Mouse (Mus musculus) intestine, embryonic 14.5 days (tissue): ENCODE results near the gene Surf1. TPM values are rescaled to one million over a fixed set of nuclear protein-coding genes. Genes with fewer than 3 reads are reported as not detected.
"Not testable (repeated sequence)": the region's sequence is repeated elsewhere in the genome, so short reads cannot be mapped to it uniquely, and the experiment has no call there.

Experiments
- ATAC-seq: fragments of 200-750 bp; cut with Nextera tagmentation; replicated peaks from 2 replicates; pipeline ENCODE4 v1.8.0; 2017; ENCODE audit warnings: low read depth, moderate number of reproducible peaks, moderate TSS enrichment, moderate library complexity; ENCODE audit not compliant: low FRiP score, low TSS enrichment
- DNase-seq: peaks from one replicate; pipeline ENCODE4 v3.0.0-alpha.2; 2018; ENCODE audit warnings: low spot score
- H3K27ac ChIP-seq: fragments of 300-500 bp; sonication (generic); 2 replicates; pipeline ENCODE4 v1.5.1; 2014; ENCODE audit warnings: low read depth, mild to moderate bottlenecking, control low read depth
- H3K27me3 ChIP-seq: fragments of 300-500 bp; sonication (generic); replicated peaks from 2 replicates; pipeline ENCODE4 v1.6.1; 2014; ENCODE audit warnings: low read length, control low read depth; ENCODE audit not compliant: control insufficient read depth, insufficient read depth
- H3K36me3 ChIP-seq: fragments of 300-500 bp; sonication (generic); 2 replicates; pipeline ENCODE4 v1.6.1; 2014; ENCODE audit warnings: low read length, control low read depth; ENCODE audit not compliant: control insufficient read depth, insufficient read depth
- H3K4me1 ChIP-seq: fragments of 300-500 bp; sonication (generic); replicated peaks from 2 replicates; pipeline ENCODE4 v1.6.1; 2014; ENCODE audit warnings: low read length, control low read depth, mixed read lengths; ENCODE audit not compliant: control insufficient read depth, insufficient read depth
- H3K4me2 ChIP-seq: fragments of 300-500 bp; sonication (generic); 2 replicates; pipeline ENCODE4 v1.6.1; 2014; ENCODE audit warnings: low read length
- H3K4me3 ChIP-seq: fragments of 300-500 bp; sonication (generic); 2 replicates; pipeline ENCODE4 v1.5.1; 2014; ENCODE audit warnings: low read depth, low read length, control low read depth, mixed read lengths
- H3K9ac ChIP-seq: fragments of 300-500 bp; sonication (generic); 2 replicates; pipeline ENCODE4 v1.6.1; 2014; ENCODE audit warnings: mild to moderate bottlenecking, low read length
- H3K9me3 ChIP-seq: fragments of 300-500 bp; sonication (generic); 2 replicates; pipeline ENCODE4 v1.6.1; 2016; ENCODE audit warnings: low read length, control low read depth; ENCODE audit not compliant: control insufficient read depth
- WGBS: fragments of 180-500 bp; shearing (Covaris S2); extraction: QIAGEN DNeasy Blood & Tissue Kit; methylation state at CpG from one replicate; pipeline ENCODE4 v1.1.7; 2014; 5-methylcytosine and 5-hydroxymethylcytosine counted together
- polyA plus RNA-seq: library from polyadenylated mRNA; unstranded; fragments of >200 nt; fragmentation: Nextera tagmentation; extraction: Ambion mirVana; gene quantifications from 2 replicates; pipeline ENCODE4 v1.2.1, GENCODE M21; 2014

The Surf1 gene
- polyA plus RNA-seq, 1 experiment from 2014 or later = 53.3 TPM

GRCm38 (mm10) chr2:26906431-26906830 lies 9.9 kb downstream of the Surf1 start:
- no peak for ATAC-seq
- Histone ChIP-seq H3K4me3 (no peak overlapping the region), H3K9me3 (no peaks in the 10 kb centered on the region), H3K4me2 (no peak overlapping the region), H3K36me3 (peaks cover 43% of the 10 kb centered on the region), H3K4me1 (peaks cover 27% of the 10 kb centered on the region), H3K27me3 (no peaks in the 10 kb centered on the region), H3K9ac (no peak overlapping the region), H3K27ac (no peak overlapping the region)
- WGBS = 97% methylated on average over 3 of the region's 3 CpGs
- DNase-seq = no peak

- DNase-seq = no peak
- no peak for ATAC-seq
- Histone ChIP-seq H3K9me3 (no peaks in the 10 kb centered on the region), H3K27me3 (no peaks in the 10 kb centered on the region), H3K27ac (no peak overlapping the region), H3K4me1 (peaks cover 32% of the 10 kb centered on the region), H3K4me2 (no peak overlapping the region), H3K4me3 (no peak overlapping the region), H3K36me3 (peaks cover 41% of the 10 kb centered on the region), H3K9ac (no peak overlapping the region)
- 76% methylated on average over 2 of the region's 2 CpGs for WGBS
Measured at GRCm38 (mm10) chr2:26905936-26906335, 10.4 kb downstream of the Surf1 start.

GRCm38 (mm10) chr2:26903311-26903710 lies 13.0 kb downstream of the Surf1 start:
- peaks cover 58% of the 10 kb centered on the region for H3K36me3 ChIP-seq
- ATAC-seq (no peak), DNase-seq (no peak)
- H3K4me2 ChIP-seq = peak overlapping the region; percentile 82
- peak overlapping the region; percentile 85 for H3K27ac ChIP-seq
- no peaks in the 10 kb centered on the region for H3K9me3 ChIP-seq
- peaks cover 21% of the 10 kb centered on the region for H3K4me1 ChIP-seq
- peak overlapping the region; percentile 93 for H3K4me3 ChIP-seq
- 6% methylated on average over 7 of the region's 7 CpGs for WGBS
- H3K27me3 ChIP-seq = no peaks in the 10 kb centered on the region
- peak overlapping the region; percentile 75 for H3K9ac ChIP-seq

- Histone ChIP-seq H3K27ac (peak within 1 kb of the TSS; percentile 85), H3K4me1 (peaks cover 21% of the 10 kb centered on the region), H3K36me3 (peaks cover 58% of the 10 kb centered on the region), H3K9me3 (no peaks in the 10 kb centered on the region), H3K27me3 (no peaks in the 10 kb centered on the region), H3K4me2 (peak within 1 kb of the TSS; percentile 82), H3K4me3 (peak within 1 kb of the TSS; percentile 93), H3K9ac (peak within 1 kb of the TSS; percentile 75)
- DNase-seq = peak; percentile 91
- under 1% methylated on average over 41 of the region's 41 CpGs for WGBS
- peak; percentile 93 for ATAC-seq
Measured at GRCm38 (mm10) chr2:26902467-26903220, 13.7 kb downstream of the Surf1 start, which contains the start of gene Surf6. TSS of gene Surf6 (minus strand) at chr2:26902879.

- DNase-seq = no peak
- peaks cover 58% of the 10 kb centered on the region for H3K36me3 ChIP-seq
Measured at GRCm38 (mm10) chr2:26901834-26902400, 14.4 kb downstream of the Surf1 start.

GRCm38 (mm10) chr2:26900731-26901130 lies 15.6 kb downstream of the Surf1 start:
- no peak overlapping the region for H3K9ac ChIP-seq
- no peaks in the 10 kb centered on the region for H3K9me3 ChIP-seq
- H3K36me3 ChIP-seq = peaks cover 58% of the 10 kb centered on the region
- H3K27ac ChIP-seq = no peak overlapping the region
- no peak overlapping the region for H3K4me3 ChIP-seq
- no peaks in the 10 kb centered on the region for H3K27me3 ChIP-seq
- peaks cover 21% of the 10 kb centered on the region for H3K4me1 ChIP-seq
- ATAC-seq (no peak), DNase-seq (no peak)
- WGBS = 70% methylated on average over 1 of the region's 1 CpGs
- no peak overlapping the region for H3K4me2 ChIP-seq

More at GRCm38 (mm10) chr2:26901834-26902400, 14.4 kb downstream of the Surf1 start:
- H3K4me3 ChIP-seq = peak overlapping the region; percentile 93
- peak overlapping the region; percentile 82 for H3K4me2 ChIP-seq
- H3K27me3 ChIP-seq = no peaks in the 10 kb centered on the region
- 11% methylated on average over 7 of the region's 7 CpGs for WGBS
- no peak for ATAC-seq
- peak overlapping the region; percentile 75 for H3K9ac ChIP-seq
- no peaks in the 10 kb centered on the region for H3K9me3 ChIP-seq
- peak overlapping the region; percentile 85; the same call in 1 of the 2 replicates for H3K27ac ChIP-seq
- peaks cover 21% of the 10 kb centered on the region for H3K4me1 ChIP-seq

GRCm38 (mm10) chr2:26895898-26896297 lies 20.4 kb downstream of the Surf1 start:
- H3K4me2 ChIP-seq = no peak overlapping the region
- peaks cover 89% of the 10 kb centered on the region for H3K36me3 ChIP-seq
- no peak overlapping the region for H3K9ac ChIP-seq
- DNase-seq = no peak
- ATAC-seq = no peak
- no peak overlapping the region for H3K4me3 ChIP-seq
- no peaks in the 10 kb centered on the region for H3K9me3 ChIP-seq
- H3K4me1 ChIP-seq = 0 out of 2 replicates have a peak, but pooled peaks cover under 1% of the 10 kb centered on the region
- WGBS = 87% methylated on average over 4 of the region's 4 CpGs
- no peak overlapping the region for H3K27ac ChIP-seq
- H3K27me3 ChIP-seq = no peaks in the 10 kb centered on the region

- H3K4me3 ChIP-seq, H3K27ac ChIP-seq, H3K27me3 ChIP-seq, H3K4me2 ChIP-seq, H3K9ac ChIP-seq, ATAC-seq, DNase-seq, H3K4me1 ChIP-seq, H3K9me3 ChIP-seq: not testable (repeated sequence)
- H3K36me3 ChIP-seq = peaks cover 24% of the 10 kb centered on the region
- WGBS = 70% methylated on average over 4 of the region's 4 CpGs
Measured at GRCm38 (mm10) chr2:26886170-26886569, 30.2 kb downstream of the Surf1 start.
